Mouse (Mus musculus): Measurements from ENCODE around the gene Zmynd15.

- no peak for TF ChIP-seq CTCF (conservative IDR thresholded peaks at IDR 0.05; ENCODE audit: low read length)
- TF ChIP-seq NANOG (IDR thresholded peaks at IDR 0.05; ENCODE audit: borderline replicate concordance, low read length), result no peak
- TF ChIP-seq POU5F1 (IDR thresholded peaks at IDR 0.05; ENCODE audit: borderline replicate concordance, low read length), result no peak
Measured at GRCm38 (mm10) chr11:70419486-70419885, 39.7 kb upstream of the Zmynd15 start.
